Mouse (Mus musculus) layer of hippocampus, postnatal 25 days (tissue): Measurements from ENCODE around the gene Gmpr. TPM values are rescaled to one million over a fixed set of nuclear protein-coding genes. Genes with fewer than 3 reads are reported as not detected.

Experiments
- DNase-seq, 2 experiments: peaks; one replicate each; pipeline ENCODE4 v3.0.0; 2022; ENCODE audit warnings: mixed read lengths in 2 of 2, low spot score in 1 of 2; ENCODE audit errors: extremely low spot score in 1 of 2
- total RNA-seq, 2 experiments: library from RNA; stranded (reverse); gene quantifications; 2 replicates each; pipeline ENCODE4 v1.2.3; 2021

Gmpr gene
- total RNA-seq, 2 experiments from 2014 or later = 68.7 to 71.2 TPM

DNA sequence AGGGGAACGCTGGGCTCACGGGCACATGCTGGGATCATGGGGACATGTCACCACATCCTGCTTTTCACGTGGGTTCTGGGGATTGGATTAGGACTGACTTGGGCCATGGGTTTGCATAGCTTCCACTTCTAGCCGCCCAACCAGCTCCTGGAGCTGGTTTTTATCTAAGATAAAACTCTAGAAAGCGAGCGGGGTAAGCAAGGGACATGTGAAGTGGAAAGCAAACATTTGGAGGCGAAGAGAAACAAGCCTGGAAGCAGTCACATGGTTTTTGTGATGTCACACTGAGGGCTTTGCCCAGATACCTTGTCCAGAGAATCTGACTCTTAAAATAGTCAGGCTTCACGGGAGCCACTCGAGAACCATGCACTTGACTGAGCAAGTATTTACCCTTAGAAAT lies 29.9 kb downstream of the Gmpr start:
- no peak for DNase-seq

DNA sequence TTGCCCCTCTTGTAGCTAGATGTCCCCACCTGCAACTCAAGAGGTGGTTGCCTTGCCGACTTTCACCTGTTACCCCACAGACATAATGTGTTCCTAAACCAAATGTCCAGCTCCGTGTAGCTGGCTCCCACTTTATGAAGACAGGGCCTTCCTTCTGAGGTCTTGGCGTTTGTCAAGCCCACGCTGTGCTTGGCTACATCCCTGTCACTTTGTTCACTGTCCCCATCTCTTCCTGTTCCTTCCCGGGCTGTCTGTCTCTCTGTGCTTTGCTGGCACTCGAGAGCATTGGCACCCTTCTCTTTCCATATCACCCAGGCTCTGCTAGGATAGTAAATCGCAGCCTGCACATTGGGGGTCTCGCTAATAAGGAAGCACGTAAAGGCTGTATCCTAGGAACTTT lies 30.8 kb downstream of the Gmpr start:
- DNase-seq = no peak

DNA sequence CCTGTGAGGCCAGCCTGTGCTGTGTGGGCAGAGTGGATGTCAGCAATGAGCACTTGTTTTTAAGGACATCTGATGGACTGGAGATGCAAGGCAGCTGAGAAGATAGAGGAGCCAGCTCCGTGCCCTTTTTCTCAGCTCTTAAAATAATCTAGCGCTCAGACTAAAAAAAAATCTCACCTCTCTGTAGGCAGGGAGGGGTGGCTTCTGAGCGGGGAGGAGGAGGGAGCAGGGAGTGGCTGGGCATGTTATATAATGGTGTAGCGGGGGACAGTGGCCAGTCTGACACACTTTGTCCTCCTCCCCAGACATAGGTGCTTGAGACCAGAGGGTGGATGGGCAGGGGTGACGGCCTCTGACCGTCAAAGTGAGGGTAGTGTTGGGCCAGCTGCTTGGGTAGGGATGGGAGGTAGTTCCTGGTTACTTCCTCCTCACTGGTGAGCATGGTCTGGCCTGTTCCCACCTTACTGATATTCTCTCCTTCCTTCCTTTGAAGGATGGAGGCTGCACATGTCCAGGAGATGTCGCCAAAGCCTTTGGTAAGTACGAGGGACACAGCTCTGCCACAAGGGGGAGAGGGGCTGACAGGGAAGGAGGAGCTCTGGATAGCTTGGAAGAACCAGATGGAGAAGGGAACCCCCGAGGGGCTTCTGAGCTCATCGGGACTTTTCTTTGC lies 31.4 kb downstream of the Gmpr start:
- DNase-seq = peak; percentile 60 to 68

DNA sequence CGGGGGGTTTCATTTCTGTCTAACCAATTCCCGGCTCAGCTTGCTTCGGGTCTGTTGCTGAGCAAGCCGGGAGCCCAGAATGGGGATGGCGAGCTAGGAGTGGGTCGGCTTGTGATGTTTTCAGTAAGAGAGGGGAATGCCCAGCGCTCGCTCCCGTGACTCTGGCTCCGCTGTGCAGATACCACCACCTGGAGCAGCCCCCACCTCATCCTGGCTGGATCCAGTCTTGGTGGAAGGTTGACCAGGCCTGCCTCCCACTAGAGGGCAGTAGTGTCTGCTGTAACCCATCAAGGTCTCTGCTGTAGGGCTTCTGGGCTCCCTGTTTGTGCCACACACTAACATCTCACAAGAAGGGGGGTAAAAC lies 31.9 kb downstream of the Gmpr start:
- peak in 1 of 2 experiments; percentile 80 for DNase-seq

DNA sequence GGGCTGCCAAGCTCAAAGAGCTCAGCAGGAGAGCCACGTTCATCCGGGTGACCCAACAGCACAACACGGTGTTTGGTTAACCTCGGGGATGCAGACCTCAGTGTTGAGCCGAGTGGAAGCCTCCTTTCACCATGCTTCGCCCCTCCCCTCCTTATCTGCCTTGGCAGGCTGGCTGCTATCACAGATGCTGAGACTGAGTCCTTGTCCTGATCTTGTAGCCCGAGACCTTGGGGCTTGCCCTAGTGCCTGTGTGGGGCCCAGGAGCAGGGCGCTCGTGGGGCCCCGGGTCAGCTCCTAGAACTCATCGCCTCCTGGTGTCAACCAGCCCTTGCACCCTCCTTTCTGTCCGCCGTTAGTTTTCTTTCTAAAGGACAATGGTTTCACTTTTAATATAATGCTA lies 38.7 kb downstream of the Gmpr start:
- DNase-seq = no peak

DNA sequence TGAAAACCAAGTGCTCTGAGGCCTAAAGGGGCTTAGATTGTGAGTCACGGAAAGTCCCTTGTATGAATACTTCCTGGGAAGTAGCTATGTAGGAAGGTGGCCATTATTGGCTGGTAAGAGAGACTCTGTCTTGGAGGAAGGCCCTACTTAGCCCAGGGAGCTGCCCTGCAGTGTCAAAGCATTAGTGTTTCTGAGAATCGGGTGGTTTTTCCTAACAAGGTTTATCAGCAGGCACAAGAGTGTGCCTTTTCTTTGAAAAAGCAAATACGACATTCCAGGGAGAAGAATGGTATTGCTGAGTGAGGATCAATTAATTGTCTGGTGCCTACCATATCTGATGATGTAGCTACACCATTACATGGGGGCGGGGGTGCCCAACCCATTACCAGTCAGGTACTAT lies 39.7 kb downstream of the Gmpr start:
- DNase-seq = no peak

DNA sequence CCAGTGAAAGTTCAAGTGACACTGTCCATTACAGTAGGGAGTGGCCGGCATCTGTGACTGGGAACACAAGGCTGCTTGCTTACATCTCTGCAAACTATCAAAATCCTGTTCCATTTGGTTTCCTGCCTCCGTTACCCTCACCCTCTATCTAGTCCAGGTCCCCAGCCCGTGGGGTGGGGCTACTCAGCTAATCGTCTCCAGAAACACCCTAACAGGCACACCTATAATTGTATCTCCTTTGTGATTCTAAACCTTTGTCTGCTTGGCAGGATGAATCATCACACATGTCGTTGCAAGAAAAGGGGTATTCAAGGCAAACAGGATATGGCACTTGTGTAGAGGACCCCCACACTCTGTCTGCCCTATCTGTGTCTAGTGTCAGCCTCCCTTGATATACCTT lies 40.3 kb downstream of the Gmpr start:
- DNase-seq = no peak

DNA sequence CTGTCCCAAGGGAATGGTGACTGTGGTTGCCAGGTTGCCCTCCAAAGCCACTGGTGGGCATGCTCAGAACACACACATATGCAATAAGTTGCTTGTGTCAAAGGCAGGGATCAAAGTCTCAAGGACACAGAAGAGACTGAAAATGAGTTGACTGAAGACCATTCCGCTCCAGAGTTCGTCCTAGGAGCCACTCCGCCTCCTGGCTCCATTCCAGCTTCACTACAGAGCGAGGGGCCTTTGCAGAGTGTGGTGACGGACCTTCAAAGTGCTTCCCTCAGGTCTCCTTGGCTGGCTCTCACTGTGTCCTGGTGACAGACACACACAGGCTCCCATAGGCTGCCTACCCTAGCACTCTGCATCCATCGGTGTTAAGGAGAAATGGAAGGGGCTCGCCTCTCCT lies 46.4 kb downstream of the Gmpr start:
- no peak for DNase-seq

DNA sequence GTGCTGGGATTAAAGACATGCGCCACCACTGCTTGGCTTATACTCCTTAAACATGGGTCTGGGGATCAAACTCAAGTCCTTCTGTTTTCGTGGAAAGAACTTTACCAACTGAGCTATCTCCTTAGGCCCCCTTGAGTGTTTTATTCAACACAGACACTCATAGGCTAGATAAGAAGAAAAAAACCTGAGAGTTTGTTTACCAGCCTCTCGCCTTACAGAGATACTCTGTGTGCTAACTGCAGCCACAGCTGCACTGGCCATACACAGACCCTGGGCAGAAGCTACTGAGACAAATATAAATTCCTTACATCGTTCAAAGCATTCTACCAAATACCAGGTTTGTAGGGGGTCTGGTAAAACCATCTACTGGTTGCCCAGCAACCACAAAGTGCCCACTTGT lies 51.1 kb downstream of the Gmpr start:
- no peak for DNase-seq

DNA sequence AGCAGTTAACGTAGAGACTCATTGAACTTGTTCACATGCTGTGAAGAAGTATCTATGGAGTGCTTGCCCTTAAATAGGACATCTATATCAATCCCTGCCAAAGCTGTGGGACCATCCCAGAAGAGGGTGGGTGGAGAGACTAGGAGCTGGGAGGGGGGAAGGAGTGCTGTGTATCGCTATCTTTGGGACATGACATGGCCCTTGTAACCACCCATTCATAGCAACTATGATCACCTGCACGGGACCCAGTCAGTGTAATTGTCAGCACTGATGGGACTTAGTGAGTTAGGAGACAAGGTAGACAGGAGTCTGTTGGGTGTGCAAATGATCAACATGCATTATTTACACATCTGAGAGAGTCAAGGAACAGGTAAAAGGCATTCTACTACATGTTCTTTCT lies 52.0 kb downstream of the Gmpr start:
- DNase-seq = no peak

DNA sequence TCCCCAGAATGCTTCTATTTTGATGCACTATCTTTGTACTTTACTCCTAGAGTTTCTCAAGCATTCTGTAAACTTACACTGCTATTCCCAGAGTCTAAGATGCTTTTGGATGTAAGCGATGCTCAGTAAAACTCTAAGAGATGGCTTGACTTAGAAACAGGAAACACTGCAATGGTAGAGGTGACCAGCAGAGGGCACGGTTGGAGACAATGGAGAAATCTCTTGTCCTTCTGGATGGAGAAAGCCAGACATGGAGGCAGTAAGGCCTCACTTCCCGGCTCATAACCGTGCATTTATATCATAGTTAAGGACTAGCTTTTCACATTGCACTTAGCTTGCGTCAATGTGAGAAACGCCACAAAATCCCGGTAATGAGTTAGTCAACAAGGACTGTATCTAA lies 53.3 kb downstream of the Gmpr start:
- DNase-seq = peak in 1 of 2 experiments; percentile 8

DNA sequence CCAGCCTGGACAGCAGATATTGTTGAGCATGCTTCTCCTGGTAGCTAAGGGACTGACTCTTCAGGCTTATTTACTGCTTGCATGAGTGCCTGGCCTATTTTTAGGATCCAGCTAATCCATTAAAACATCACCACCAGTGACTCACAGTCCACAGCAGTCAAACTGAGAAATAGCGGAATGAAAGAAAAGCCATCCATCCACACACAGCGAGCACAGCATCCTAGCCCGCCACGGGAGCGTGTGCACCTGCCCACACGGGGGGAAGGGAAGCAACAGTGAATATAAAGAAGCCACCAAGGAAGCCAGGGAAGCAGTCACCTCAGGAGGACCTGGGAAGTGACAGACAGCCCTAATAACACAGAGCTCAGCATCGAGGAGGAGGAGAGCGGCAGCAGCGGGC lies 54.8 kb downstream of the Gmpr start:
- DNase-seq = peak in 1 of 2 experiments; percentile 7

DNA sequence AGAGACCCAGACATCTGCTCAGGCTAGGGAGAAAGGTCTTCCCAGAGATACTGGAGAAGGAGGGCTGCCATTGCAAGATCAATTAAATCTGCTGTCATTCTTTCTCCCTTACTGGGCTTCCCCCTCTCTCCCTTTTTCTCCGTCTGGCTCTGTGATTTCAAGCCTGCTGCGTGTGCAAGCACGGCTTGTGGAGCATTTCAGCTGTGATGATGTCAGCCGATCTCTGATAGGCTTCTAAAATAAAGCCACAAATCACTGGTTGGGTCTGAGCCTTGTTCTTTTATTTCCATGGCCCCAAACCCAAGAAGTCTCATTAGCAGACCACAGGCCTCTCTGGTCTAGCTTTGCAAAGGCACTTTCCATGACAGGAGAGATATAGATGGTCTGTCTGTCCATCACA lies 57.7 kb downstream of the Gmpr start:
- no peak for DNase-seq

DNA sequence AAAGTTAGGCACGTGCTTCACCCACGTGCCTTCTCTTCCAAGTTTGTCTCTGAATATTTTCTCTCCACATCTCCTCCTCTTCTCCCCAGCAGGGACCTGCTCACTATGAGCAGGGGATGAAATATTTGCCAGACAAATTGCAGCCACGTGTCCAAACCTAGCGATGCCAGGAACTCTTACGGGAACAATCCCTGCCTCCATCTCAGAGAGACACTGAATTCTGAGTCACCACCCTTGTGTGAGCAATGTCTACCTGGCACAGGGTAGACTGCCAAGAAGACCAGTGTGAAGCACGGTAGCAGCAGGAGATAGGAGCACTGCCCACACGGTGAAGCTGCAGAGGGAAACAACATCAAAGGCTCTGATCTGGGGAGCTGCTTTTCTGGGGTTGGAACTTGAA lies 62.7 kb downstream of the Gmpr start:
- DNase-seq = no peak

DNA sequence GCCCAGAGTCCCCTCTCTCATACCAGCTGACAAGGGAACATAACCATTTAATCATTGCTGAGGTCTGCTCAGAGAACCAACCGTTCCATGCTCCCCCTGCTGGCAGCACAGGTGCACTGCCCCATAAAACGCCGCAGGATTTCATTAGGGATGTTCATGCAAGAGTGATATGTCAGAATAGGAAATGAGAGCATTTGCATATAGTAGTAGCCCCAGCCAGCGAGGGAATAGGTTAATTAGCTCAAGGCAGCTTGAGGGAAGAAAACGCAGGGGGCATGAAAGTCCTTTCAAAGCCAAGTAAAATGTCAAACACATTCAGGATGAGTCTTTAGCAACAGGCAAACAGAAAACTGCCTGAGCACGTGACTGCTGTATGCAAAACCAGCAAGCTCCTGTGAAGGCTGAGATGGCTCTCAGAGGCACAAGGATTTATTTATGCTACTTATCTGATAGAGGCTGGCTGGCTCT lies 64.6 kb downstream of the Gmpr start:
- DNase-seq = peak; percentile 88 to 94

DNA sequence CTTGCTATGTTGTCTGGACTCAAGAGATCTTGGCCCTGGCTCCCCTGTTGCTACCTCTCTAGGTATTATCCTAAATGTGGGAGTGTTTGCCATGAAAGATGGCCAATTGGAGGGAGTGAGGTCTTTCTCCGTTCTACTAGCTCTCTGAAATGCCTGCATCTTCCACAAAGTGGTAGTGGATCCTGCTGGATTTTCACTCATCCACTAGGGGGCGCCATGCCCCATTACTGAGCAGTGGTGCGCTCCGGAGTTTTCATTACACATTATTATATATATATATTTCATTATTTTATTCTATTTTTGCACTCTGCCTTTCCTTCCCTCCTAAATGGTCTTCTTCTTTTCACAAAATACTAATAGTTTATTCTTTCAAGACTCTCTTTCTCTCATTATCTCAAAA lies 65.5 kb downstream of the Gmpr start:
- DNase-seq = peak; percentile 65 to 79

DNA sequence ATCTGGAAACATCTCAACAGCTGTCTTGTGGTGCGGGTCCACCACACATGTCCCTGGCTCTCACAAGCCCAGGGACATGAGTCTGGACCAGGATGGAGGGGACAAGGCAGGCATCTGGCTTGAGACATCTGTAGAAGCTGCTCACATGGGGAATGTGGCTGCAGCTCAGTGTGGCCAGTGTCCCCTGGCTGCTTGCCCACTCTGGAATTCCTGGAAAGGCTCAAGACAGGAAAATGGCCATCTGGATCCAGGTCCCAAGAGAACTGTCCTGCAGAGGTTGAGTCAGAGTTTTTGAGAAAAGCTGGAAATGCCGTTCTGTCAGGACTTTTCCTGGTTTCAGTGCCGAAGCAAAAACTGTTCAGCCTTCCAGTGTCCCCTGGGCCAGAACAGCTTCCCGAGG lies 68.9 kb downstream of the Gmpr start:
- DNase-seq = no peak

DNA sequence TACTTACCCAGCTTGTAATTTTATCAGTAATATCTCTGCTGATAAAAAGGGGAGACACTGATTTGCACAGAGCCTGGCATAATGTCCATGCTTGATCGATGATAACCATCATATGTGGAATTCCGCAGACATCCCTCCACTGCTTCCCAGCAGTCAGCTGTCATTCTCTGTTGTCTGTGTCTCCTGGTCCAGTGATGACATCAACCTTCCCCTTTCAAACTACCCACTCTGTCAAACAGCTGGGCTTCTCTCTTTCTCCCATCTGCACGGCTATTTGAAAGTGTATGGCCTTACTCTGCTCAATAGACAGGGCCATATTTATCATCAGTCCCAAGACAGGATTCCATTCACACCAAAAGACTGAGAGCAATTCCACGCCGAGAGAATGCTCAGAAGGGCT lies 70.1 kb downstream of the Gmpr start:
- no peak for DNase-seq

DNA sequence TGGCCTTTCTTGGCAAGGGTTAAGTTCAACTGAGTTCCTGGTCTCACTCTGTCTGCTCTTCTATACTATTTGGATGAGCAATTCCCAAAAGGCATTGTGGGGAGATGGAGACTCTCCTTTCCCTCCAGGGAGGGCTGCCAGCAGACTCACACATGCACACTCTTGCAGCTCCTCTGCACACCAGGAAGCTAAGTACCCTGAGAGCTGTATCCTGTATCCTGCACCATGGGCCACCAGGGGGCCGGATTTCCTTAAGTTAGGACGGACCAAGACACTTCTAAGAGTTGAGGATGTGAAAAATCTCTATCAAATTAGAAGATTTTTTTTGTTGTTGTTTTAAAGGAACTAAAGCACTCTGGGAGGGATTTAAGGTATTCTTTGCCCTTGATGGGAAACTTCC lies 70.5 kb downstream of the Gmpr start:
- DNase-seq = no peak

DNA sequence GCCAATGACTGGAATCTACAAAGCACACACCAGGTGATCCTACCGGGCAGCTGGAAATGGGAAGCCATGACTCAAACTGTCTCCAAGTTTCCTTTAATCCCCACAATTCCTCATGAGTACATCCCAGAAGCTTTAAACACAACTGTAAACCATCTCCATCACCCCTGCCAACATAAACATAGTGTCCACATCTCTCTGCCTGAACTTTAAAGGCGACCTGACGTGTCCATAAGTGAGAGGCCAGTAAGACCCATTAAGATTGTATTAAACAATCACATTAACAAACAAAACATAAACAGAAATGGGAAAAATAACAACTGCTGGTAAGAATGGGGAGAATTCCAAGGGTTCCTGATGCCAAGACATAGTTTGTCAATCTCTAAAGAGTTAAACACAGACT lies 72.5 kb downstream of the Gmpr start:
- DNase-seq = no peak

DNA sequence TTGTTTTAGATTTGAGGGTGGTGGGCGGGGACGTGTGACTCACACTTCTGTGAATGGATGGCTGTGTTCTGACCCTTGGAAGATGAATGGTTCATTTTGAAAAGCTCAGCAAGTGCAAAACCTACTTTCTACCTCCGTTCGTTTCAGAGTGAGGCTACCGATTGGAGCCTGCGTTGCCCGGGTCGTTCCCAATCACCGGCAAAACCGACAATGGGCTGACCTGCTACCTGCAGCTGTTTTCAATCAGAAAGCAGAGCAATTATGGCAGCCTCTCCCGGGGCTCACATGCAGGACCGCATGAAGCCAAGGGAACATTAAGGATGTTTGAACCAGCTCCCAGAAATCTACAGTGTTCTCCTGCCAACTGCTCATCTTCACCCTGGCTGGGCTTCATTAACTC lies 75.0 kb downstream of the Gmpr start:
- no peak for DNase-seq

DNA sequence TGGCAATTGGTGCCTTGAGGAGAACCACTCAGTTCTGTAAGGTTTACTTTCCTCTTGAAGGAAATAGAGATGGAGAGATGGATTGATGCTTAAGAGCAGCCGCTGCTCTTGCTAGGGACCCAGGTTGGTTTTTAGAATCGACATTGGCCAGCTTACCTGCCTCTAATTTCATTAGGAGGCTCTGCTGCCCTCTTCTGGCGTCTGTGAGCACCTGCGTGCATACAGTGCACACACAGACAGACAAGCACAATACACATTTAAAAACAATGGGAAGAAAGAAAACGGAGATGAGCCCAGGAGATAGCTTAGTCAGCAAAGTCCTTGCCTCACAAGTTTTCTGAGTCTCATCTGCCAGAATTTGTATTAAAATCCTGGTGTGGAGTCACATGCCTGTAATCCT lies 75.8 kb downstream of the Gmpr start:
- DNase-seq = no peak

DNA sequence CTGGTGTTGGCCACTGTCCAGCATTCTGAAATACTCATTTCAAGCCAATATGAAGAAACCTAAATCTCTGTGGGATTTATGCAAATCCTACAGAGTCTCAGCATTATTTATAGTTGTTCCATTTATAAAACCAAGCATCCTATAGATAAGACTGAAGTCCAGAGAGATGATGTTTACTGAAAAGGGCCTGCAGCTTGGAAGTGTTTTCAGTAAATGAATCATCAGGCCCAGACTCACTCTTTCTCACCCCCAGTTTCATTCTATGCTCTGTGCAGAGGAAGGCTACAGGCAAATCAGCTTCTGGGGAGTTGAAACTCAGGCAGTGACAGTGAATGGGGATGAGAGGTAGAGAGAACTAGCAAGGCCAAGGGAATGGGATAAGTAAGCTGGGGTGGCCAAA lies 83.7 kb downstream of the Gmpr start:
- no peak for DNase-seq
